Mouse (Mus musculus): ENCODE measurements around the gene Pkd2l1. TPM values are rescaled to one million over a fixed set of nuclear protein-coding genes. Genes with fewer than 3 reads are reported as not detected.

Gene Pkd2l1
- polyA plus RNA-seq, 1 experiment from 2014 or later = not detected

DNA sequence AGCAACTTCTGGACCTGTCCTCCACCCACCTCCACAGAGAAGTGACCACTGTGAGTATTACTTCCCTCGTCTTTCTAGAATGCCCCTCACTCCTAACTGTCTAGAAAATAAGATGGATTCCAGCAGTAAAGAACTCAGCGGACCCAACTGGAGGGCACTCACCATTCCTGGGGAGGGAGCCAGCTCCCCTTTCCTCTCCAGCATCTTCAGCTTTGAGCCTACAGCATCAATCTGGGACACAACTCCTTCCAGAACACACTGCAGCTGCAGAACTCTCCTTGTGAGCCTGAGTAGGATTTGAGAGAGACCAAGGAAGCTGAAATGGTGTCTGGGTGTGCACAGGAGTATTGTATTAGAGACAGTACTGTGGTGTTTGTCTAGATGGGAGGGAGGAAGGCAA, 43.3 kb downstream of the Pkd2l1 start:
- Histone ChIP-seq H3K9ac (no peak overlapping the region), H3K27me3 (replicated peaks) (no peaks in the 10 kb centered on the region), H3K27ac (no peak overlapping the region), H3K36me3 (no peaks in the 10 kb centered on the region), H3K9me3 (no peaks in the 10 kb centered on the region), H3K4me3 (replicated peaks) (no peak overlapping the region), H3K4me1 (peaks cover 10% of the 10 kb centered on the region; the same call in 1 of the 2 replicates), H3K4me2 (no peak overlapping the region)
- 70% methylated on average over 2 of the region's 2 CpGs for WGBS
- ATAC-seq (ENCODE audit: insufficient read depth, low FRiP score, low read depth) = no peak

DNA sequence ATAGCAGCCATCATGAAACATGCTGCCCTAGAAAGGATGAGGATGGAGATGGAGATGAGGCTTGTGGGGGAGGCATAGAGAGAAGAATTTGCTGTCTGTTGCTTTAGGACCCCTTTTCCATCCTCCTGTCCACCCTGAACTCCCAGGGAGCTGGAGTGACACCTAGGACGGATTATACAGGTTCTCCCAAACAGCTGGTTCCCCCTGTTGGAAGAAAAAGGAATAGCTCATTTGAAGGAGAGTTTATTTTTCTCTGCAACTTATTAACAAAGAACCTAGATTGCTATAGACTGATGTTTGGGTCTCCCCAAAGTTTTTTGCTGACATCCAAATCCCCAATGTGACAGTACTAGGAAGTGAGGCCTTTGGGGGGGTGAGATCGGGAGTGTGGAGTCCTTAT, 43.9 kb downstream of the Pkd2l1 start:
- no peak for ATAC-seq (ENCODE audit: insufficient read depth, low FRiP score, low read depth)
- H3K9me3 ChIP-seq = no peaks in the 10 kb centered on the region
- H3K27ac ChIP-seq = no peak overlapping the region
- H3K27me3 ChIP-seq (replicated peaks) = no peaks in the 10 kb centered on the region
- peaks cover 10% of the 10 kb centered on the region; the same call in 1 of the 2 replicates for H3K4me1 ChIP-seq
- 32% methylated on average over 2 of the region's 2 CpGs for WGBS
- peaks cover under 1% of the 10 kb centered on the region; the same call in 1 of the 2 replicates for H3K36me3 ChIP-seq
- H3K4me3 ChIP-seq (replicated peaks) = no peak overlapping the region
- no peak overlapping the region for H3K9ac ChIP-seq
- H3K4me2 ChIP-seq = no peak overlapping the region

GRCm38 (mm10) chr19:44146951-44147350, 45.3 kb downstream of the Pkd2l1 start:
- H3K27ac ChIP-seq = no peak overlapping the region
- no peaks in the 10 kb centered on the region for H3K27me3 ChIP-seq (replicated peaks)
- H3K9ac ChIP-seq = no peak overlapping the region
- H3K4me2 ChIP-seq = no peak overlapping the region; the same call in 1 of the 2 replicates
- no peak for ATAC-seq (ENCODE audit: insufficient read depth, low FRiP score, low read depth)
- peaks cover 10% of the 10 kb centered on the region; the same call in 1 of the 2 replicates for H3K4me1 ChIP-seq
- peaks cover 4% of the 10 kb centered on the region; the same call in 1 of the 2 replicates for H3K36me3 ChIP-seq
- H3K9me3 ChIP-seq = no peaks in the 10 kb centered on the region
- no peak overlapping the region for H3K4me3 ChIP-seq (replicated peaks)
- 89% methylated on average over 8 of the region's 8 CpGs for whole genome bisulfite sequencing

DNA sequence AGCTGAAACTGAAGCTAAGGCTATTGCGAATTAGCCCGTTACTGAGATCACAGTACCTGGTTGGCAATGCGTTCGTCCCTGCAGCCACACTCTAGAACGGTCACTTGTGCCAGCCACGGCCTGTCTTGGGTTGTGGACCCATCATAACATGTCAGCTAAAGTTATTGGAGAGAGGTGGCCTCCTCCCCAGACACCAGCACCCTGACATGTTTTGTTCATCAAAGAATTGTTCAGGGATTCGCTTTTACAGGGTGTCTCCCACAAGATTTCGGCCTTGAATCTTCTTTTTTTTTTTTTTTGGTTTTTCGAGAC, 45.7 kb downstream of the Pkd2l1 start:
- H3K9ac ChIP-seq = no peak overlapping the region
- WGBS = 58% methylated on average over 9 of the region's 9 CpGs
- ATAC-seq (ENCODE audit: insufficient read depth, low FRiP score, low read depth) = no peak

GRCm38 (mm10) chr19:44145702-44146567, 46.3 kb downstream of the Pkd2l1 start, which contains the start of gene Bloc1s2:
Gene Bloc1s2 (minus strand): TSS chr19:44146446.
- peaks cover 9% of the 10 kb centered on the region; the same call in 1 of the 2 replicates for H3K36me3 ChIP-seq
- ATAC-seq (ENCODE audit: insufficient read depth, low FRiP score, low read depth) = peak; percentile 88
- H3K9ac ChIP-seq = peak within 1 kb of the TSS; percentile 52
- no peaks in the 10 kb centered on the region for H3K27me3 ChIP-seq (replicated peaks)
- H3K27ac ChIP-seq = 0 out of 2 replicates have a peak within 1 kb of the TSS, but pooled peaks have one; percentile 21
- WGBS = 2% methylated on average over 46 of the region's 46 CpGs
- no peaks in the 10 kb centered on the region for H3K9me3 ChIP-seq
- peak within 1 kb of the TSS; percentile 82 for H3K4me2 ChIP-seq
- peak within 1 kb of the TSS; percentile 77 for H3K4me3 ChIP-seq (replicated peaks)
- peaks cover 10% of the 10 kb centered on the region; the same call in 1 of the 2 replicates for H3K4me1 ChIP-seq

More for the DNA sequence above, 45.7 kb downstream of the Pkd2l1 start:
- peak overlapping the region; percentile 77 for H3K4me3 ChIP-seq (replicated peaks)
- H3K4me1 ChIP-seq = peaks cover 10% of the 10 kb centered on the region; the same call in 1 of the 2 replicates
- no peak overlapping the region for H3K27ac ChIP-seq
- no peaks in the 10 kb centered on the region for H3K9me3 ChIP-seq
- H3K4me2 ChIP-seq = peak overlapping the region; percentile 82
- no peaks in the 10 kb centered on the region for H3K27me3 ChIP-seq (replicated peaks)
- peaks cover 4% of the 10 kb centered on the region; the same call in 1 of the 2 replicates for H3K36me3 ChIP-seq

GRCm38 (mm10) chr19:44144366-44144765, 47.9 kb downstream of the Pkd2l1 start:
- Histone ChIP-seq H3K4me1 (peaks cover 10% of the 10 kb centered on the region; the same call in 1 of the 2 replicates), H3K9ac (no peak overlapping the region), H3K9me3 (no peaks in the 10 kb centered on the region), H3K27me3 (replicated peaks) (no peaks in the 10 kb centered on the region), H3K4me3 (replicated peaks) (no peak overlapping the region), H3K4me2 (no peak overlapping the region), H3K27ac (no peak overlapping the region), H3K36me3 (peaks cover 16% of the 10 kb centered on the region; the same call in 1 of the 2 replicates)
- no peak for ATAC-seq (ENCODE audit: insufficient read depth, low FRiP score, low read depth)
- 82% methylated on average over 9 of the region's 9 CpGs for WGBS

GRCm38 (mm10) chr19:44135960-44136485, 56.2 kb downstream of the Pkd2l1 start:
- Histone ChIP-seq H3K36me3 (peaks cover 20% of the 10 kb centered on the region), H3K9ac (no peak overlapping the region), H3K4me2 (peak overlapping the region; percentile 56), H3K9me3 (no peaks in the 10 kb centered on the region), H3K27me3 (replicated peaks) (no peaks in the 10 kb centered on the region), H3K4me3 (replicated peaks) (peak overlapping the region; percentile 73), H3K27ac (no peak overlapping the region), H3K4me1 (peaks cover 8% of the 10 kb centered on the region; the same call in 1 of the 2 replicates)
- WGBS = 33% methylated on average over 7 of the region's 7 CpGs
- no peak for ATAC-seq (ENCODE audit: insufficient read depth, low FRiP score, low read depth)

DNA sequence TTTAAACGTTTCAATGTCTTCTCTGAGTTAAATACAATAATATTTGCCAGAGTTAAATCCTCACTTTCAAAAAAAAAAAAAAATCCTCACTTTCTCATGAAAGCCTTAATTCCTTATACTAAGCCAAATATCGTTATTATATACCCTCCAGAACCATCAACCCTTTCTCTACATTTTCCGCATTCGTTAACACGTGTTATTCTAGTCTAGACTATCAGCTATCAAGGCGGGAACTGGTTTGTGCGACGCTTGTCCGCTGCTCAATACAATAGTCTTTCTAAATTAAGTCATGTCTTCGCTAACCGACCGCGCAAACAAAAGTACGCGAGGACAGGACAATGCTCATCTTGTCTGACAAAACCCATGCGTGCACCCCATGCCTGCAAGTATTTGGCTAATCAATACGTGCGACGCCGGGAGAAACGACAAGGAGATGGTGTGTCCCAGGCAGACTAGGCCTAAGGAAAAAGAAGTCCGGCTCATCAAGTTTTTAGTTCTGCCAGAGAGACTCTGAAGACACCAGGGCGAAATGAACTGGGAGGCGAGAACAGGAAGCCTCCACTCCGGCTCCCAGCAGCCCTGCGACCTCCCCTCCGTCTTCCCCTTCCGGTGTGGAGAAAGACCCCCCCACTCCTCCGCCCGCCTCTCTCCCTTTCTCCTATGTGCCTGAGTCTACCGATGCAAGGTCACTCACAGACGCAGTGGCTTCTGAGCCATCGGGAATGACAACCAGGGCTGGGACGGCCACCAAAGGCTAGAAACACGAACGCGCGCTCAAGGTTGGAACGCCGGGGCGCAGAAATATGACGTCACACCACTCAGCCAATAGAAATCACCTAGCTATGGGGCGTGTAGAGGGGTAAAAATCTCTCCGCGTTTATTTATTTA, 56.9 kb downstream of the Pkd2l1 start, which contains the start of gene Cwf19l1:
Gene Cwf19l1 (minus strand): TSS at position 805 of the 888 bp plus-strand sequence.
- peak within 1 kb of the TSS; percentile 73 for H3K4me3 ChIP-seq (replicated peaks)
- H3K27me3 ChIP-seq (replicated peaks) = no peaks in the 10 kb centered on the region
- peaks cover 8% of the 10 kb centered on the region; the same call in 1 of the 2 replicates for H3K4me1 ChIP-seq
- H3K36me3 ChIP-seq = peaks cover 17% of the 10 kb centered on the region
- H3K27ac ChIP-seq = peak within 1 kb of the TSS; percentile 95
- no peaks in the 10 kb centered on the region for H3K9me3 ChIP-seq
- H3K4me2 ChIP-seq = peak within 1 kb of the TSS; percentile 76
- peak within 1 kb of the TSS; percentile 52 for H3K9ac ChIP-seq
- ATAC-seq (ENCODE audit: insufficient read depth, low FRiP score, low read depth) = peak; percentile 87
- under 1% methylated on average over 45 of the region's 45 CpGs for WGBS

DNA sequence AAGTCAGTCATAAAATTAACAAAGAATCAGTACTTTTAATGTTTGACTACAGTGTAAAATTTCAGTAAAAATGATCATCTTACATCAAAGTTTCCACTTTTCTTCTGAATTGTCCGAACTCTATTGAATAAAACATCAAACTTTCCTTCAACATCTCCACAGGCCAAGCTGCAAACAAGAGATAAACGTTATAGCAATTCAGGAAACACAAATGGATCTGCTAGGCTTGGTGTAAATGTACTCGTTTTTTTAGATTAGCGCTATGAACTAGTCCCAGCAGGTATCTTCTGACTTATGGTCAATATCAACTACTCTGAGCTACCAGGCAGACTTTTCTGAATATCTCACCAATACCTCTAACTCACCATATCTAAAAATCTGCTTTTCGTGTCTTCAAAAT, 59.3 kb downstream of the Pkd2l1 start:
- no peak for ATAC-seq (ENCODE audit: insufficient read depth, low FRiP score, low read depth)
- H3K36me3 ChIP-seq = peaks cover 22% of the 10 kb centered on the region; the same call in 1 of the 2 replicates
- H3K27ac ChIP-seq = no peak overlapping the region
- peaks cover 8% of the 10 kb centered on the region; the same call in 1 of the 2 replicates for H3K4me1 ChIP-seq
- no peak overlapping the region for H3K9ac ChIP-seq
- H3K9me3 ChIP-seq = no peaks in the 10 kb centered on the region
- H3K4me3 ChIP-seq (replicated peaks) = no peak overlapping the region
- H3K27me3 ChIP-seq (replicated peaks) = no peaks in the 10 kb centered on the region
- 84% methylated on average over 5 of the region's 5 CpGs for WGBS
- H3K4me2 ChIP-seq = no peak overlapping the region

DNA sequence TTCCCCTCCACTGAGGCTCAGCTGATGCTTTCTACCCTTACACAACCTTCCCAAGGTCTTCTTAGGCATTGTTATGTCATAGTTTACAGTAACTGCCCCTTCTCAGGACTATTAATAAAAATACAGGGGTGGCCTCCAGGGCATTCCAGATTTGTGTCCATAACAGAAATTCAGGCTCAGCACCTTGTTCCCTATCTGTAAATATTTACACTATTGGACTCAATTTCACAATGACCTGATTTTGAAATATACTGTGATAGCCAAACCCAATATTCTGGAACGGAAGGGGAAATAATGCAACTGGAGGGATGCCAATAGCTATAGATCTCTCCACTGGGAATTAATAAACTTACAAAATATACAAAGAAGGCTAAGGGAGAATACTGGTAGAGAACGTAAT, 63.7 kb downstream of the Pkd2l1 start:
- Histone ChIP-seq H3K4me2 (no peak overlapping the region), H3K4me1 (no peaks in the 10 kb centered on the region), H3K9me3 (no peaks in the 10 kb centered on the region), H3K4me3 (replicated peaks) (no peak overlapping the region), H3K36me3 (peaks cover 42% of the 10 kb centered on the region), H3K27ac (no peak overlapping the region), H3K9ac (no peak overlapping the region), H3K27me3 (replicated peaks) (no peaks in the 10 kb centered on the region)
- no peak for ATAC-seq (ENCODE audit: insufficient read depth, low FRiP score, low read depth)
- 76% methylated on average over 2 of the region's 2 CpGs for WGBS

GRCm38 (mm10) chr19:44127729-44128497, 64.3 kb downstream of the Pkd2l1 start:
- Histone ChIP-seq H3K4me2 (no peak overlapping the region), H3K4me1 (no peaks in the 10 kb centered on the region), H3K36me3 (peaks cover 48% of the 10 kb centered on the region), H3K9me3 (no peaks in the 10 kb centered on the region), H3K9ac (no peak overlapping the region), H3K4me3 (replicated peaks) (no peak overlapping the region), H3K27ac (no peak overlapping the region), H3K27me3 (replicated peaks) (no peaks in the 10 kb centered on the region)
- no peak for ATAC-seq (ENCODE audit: insufficient read depth, low FRiP score, low read depth)
- WGBS = 91% methylated on average over 10 of the region's 10 CpGs
